Mouse (Mus musculus): Measurements from ENCODE around the gene Plekhg5. TPM values are rescaled to one million over a fixed set of nuclear protein-coding genes. Genes with fewer than 3 reads are reported as not detected.

Gene Plekhg5
- 2.8 TPM for total RNA-seq (2023)

GRCm38 (mm10) chr4:152072121-152072601, at the start of gene Plekhg5:
Gene Plekhg5, plus strand, starts transcription at chr4:152072498.

GRCm38 (mm10) chr4:152027524-152027923, 44.8 kb upstream of the Plekhg5 start, which contains the start of gene Zbtb48:
Gene Zbtb48, minus strand, starts transcription at chr4:152027671.

GRCm38 (mm10) chr4:152038225-152038984, 33.9 kb upstream of the Plekhg5 start, which contains the start of gene Tas1r1:
Gene Tas1r1, minus strand, starts transcription at chr4:152038568.

GRCm38 (mm10) chr4:152038985-152039830, 33.1 kb upstream of the Plekhg5 start, which contains the start of gene Nol9:
Gene Nol9, plus strand, starts transcription at chr4:152039321.

GRCm38 (mm10) chr4:152115921-152116612, 43.8 kb downstream of the Plekhg5 start, which contains the start of gene Tnfrsf25:
Gene Tnfrsf25, plus strand, starts transcription at chr4:152115934.

GRCm38 (mm10) chr4:152151966-152152544, 79.8 kb downstream of the Plekhg5 start, which contains the start of gene Espn:
Gene Espn, minus strand, starts transcription at chr4:152152371.

GRCm38 (mm10) chr4:152158585-152159284, 86.4 kb downstream of the Plekhg5 start, which contains the start of gene Hes2:
Gene Hes2, plus strand, starts transcription at chr4:152158867.

Other genes starting within 250 kb of the Plekhg5 start
- gene Camta1, start 210.6 kb upstream of the Plekhg5 start, total RNA-seq (2023): 38.0 TPM
- gene Dnajc11, start 138.8 kb upstream of the Plekhg5 start, total RNA-seq (2023): 44.3 TPM
- 38.5 TPM for gene Thap3, start 83.5 kb upstream of the Plekhg5 start, total RNA-seq (2023)
- 14.7 TPM for gene Phf13, start 76.2 kb upstream of the Plekhg5 start, total RNA-seq (2023)
- gene Klhl21, start 63.7 kb upstream of the Plekhg5 start, total RNA-seq (2023): 32.2 TPM
- 20.2 TPM for gene Zbtb48, start 44.8 kb upstream of the Plekhg5 start, total RNA-seq (2023)
- gene Tas1r1, start 33.9 kb upstream of the Plekhg5 start, total RNA-seq (2023): not detected
- 42.2 TPM for gene Nol9, start 33.2 kb upstream of the Plekhg5 start, total RNA-seq (2023)
- gene Tnfrsf25, start 43.4 kb downstream of the Plekhg5 start, total RNA-seq (2023): 36.5 TPM
- gene Espn, start 79.9 kb downstream of the Plekhg5 start, total RNA-seq (2023): 2.7 TPM
- gene Hes2, start 86.4 kb downstream of the Plekhg5 start, total RNA-seq (2023): not detected
- 6.3 TPM for gene Acot7, start 105.6 kb downstream of the Plekhg5 start, total RNA-seq (2023)
- 0.23 TPM for gene Gpr153, start 201.7 kb downstream of the Plekhg5 start, total RNA-seq (2023)
- gene Hes3, start 219.2 kb downstream of the Plekhg5 start, total RNA-seq (2023): not detected
- gene Icmt, start 224.7 kb downstream of the Plekhg5 start, total RNA-seq (2023): 15.8 TPM
- gene Rnf207, start 246.5 kb downstream of the Plekhg5 start, total RNA-seq (2023): not detected

Measured in CD4-positive naive resting alpha-beta T cell, adult 76 days (primary cell).